Mouse (Mus musculus) adrenal gland, postnatal 0 days (tissue): ENCODE measurements around the gene Ctdsp1. TPM values are rescaled to one million over a fixed set of nuclear protein-coding genes. Genes with fewer than 3 reads are reported as not detected.

Source experiments
- microRNA-seq: library from miRNA; unstranded; fragments of <30 nt; microRNA quantifications from one replicate; pipeline ENCODE4, GENCODE M21; 2016; ENCODE audit warnings: borderline replicate concordance; ENCODE audit not compliant: insufficient number of aligned reads
- polyA plus RNA-seq: library from polyadenylated mRNA; unstranded; fragments of >200 nt; fragmentation: Nextera tagmentation; extraction: Ambion mirVana; gene quantifications from 2 replicates; pipeline ENCODE4 v1.2.1, GENCODE M21; 2015

Ctdsp1 gene
- polyA plus RNA-seq = 46.5 and 55.3 TPM in 2 replicates

DNA sequence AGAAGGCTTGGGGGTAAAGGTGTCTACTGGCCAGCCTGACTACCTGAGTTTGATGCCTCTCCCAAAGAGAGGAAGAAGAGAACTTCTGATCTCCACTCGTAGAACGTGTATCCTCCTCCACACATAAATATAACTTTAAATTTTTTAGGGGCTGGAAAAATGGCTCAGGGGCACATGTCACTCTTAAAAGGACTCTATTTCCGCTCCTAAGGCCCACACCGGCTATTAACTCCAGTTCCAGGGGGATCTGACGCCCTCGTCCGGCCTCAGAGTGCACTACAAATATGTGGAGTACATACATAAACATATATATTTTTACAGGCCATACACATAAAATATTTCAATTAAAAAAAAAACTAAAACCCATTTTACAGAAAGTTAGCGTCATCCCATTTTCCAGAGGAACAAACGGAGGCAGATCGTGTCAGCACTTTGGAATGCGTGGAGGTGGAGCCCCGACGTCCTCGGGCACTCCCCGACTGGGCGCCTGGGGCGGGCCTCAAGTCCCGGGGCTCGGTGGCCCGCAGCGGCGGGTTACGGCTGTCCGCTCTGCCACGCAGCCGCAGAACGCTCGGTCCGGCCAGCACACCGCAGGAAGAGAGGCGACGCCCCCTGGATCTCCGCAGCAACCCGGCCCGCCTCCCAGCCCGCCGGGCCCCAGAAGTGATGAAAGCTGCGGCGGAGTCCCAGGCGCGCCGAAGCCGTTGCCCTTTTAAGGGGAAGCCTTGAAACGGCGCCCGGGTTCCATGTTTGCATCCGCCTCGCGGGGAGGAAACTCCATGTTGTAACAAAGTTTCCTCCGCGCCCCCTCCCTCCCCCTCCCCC is at the start of gene Ctdsp1:
Gene Ctdsp1 (plus strand): TSS at position 586 of the 825 bp plus-strand sequence.

DNA sequence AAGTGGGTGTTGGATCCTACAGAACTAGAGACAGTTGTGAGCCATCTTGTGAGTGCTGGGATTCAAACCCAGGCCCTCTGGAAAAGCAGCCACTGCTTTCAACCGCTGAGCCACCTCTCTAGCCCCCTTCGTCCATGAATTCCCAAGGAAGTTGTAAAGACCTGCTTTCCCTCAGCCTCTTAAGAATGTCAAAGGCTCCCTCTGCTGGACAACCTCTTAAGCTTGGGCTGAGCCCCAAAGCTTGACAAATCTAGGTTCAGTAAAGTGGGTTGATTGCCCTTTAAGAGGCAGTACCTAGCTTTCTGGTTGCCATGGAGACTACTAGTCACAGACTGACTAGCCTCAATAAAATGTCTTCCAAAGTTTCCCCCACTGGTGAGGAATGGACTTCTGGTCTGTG is 29.5 kb upstream of the Ctdsp1 start, which contains the start of gene Catip:
Gene Catip (plus strand): TSS at position 297 of the 400 bp plus-strand sequence.

DNA sequence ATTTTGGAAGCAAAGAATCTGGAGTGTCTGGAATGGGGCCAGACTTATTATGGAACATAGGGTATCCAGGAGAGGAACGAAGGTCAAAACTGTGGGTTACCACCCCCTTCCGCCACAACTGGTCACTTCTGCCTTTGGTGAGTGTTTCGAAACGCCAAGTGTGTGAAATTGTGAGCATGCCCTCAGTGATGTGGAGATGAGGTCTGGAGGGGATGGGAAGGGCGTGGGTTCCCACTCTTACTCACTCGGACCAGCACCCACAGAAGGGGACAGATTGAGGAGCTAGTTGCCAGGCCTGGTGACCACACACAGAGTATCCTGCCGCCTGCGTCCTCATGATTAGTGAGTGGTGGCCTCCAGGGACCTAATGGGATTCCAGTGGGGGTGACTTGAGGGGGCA is 16.3 kb upstream of the Ctdsp1 start, which contains the start of gene Slc11a1:
Gene Slc11a1 (plus strand): TSS at position 216 of the 400 bp plus-strand sequence.

DNA sequence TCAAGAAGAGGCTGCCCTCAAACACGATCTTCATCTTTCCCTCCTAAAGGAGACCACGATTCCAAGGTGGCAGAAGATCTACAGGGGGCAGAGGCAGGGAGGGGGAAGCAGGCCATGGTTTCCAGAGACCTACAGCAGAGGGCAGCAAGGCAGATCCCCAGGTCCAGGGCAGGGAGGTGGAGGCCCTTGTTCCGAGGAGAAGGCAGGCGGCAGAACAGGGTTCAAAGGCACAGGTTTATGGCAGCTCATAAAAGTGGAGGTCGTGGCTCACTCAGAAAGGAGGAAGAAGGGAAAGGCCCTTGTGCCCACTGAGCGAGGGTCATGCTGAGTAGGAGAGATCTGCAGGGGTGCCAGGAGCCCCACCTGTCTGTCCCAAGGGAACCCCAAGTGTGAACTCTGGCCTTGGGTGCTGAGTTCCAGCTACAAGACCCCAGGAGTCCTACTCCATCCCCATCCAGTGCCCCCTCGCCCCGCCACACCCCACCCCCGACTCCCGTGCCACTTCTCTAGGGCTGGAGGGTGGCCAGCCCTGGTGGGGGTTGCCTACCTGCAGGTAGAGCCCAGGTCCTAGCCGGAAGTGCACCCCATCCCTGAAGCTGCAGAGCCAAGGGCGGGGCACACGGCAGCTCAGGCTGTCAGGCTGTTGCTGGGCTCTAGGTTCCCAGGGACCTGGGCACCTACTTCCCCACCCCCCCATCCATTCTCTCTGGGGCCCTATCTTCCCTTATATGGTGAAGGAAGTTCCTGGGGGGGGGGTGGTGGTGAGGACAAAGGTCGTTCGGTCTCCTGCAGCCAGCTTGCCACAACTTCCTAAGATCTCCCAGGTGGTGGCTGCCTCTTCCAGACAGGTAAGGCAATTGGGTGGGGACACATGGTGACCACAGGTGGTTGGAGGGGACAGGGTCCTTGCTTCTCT is 17.5 kb downstream of the Ctdsp1 start, which contains the start of gene Vil1:
Gene Vil1 (plus strand): TSS at position 788 of the 916 bp plus-strand sequence.

Small RNA genes lying within 50 kb of the gene (microRNA-seq; reads per million reads assigned to microRNA genes)
- gene Mir26b = 32,487 reads per million, percentile 97 among the genes with 10 or more reads in this experiment

Other genes starting within 250 kb of the Ctdsp1 start
- gene Cxcr2, start 237.5 kb upstream of the Ctdsp1 start, polyA plus RNA-seq = 0.35 and 0.47 TPM in 2 replicates
- gene Cxcr1, start 196.9 kb upstream of the Ctdsp1 start, polyA plus RNA-seq = not detected in 2 replicates
- 298 and 366 TPM in 2 replicates for gene Arpc2, start 155.4 kb upstream of the Ctdsp1 start, polyA plus RNA-seq
- gene Gpbar1, start 113.0 kb upstream of the Ctdsp1 start, polyA plus RNA-seq = 0.62 and 0.69 TPM in 2 replicates
- gene Aamp, start 106.8 kb upstream of the Ctdsp1 start, polyA plus RNA-seq = 163 and 251 TPM in 2 replicates
- 116 and 139 TPM in 2 replicates for gene Pnkd, start 106.6 kb upstream of the Ctdsp1 start, polyA plus RNA-seq
- gene Tmbim1, start 85.9 kb upstream of the Ctdsp1 start, polyA plus RNA-seq = 44.2 and 66.5 TPM in 2 replicates
- gene Catip, start 29.4 kb upstream of the Ctdsp1 start, polyA plus RNA-seq = 0.16 and 0.52 TPM in 2 replicates
- 9.2 and 14.0 TPM in 2 replicates for gene Slc11a1, start 16.3 kb upstream of the Ctdsp1 start, polyA plus RNA-seq
- gene Vil1, start 17.9 kb downstream of the Ctdsp1 start, polyA plus RNA-seq = 0.35 and 0.50 TPM in 2 replicates
- gene Cnot9, start 114.5 kb downstream of the Ctdsp1 start, polyA plus RNA-seq = 21.9 and 26.8 TPM in 2 replicates
- gene Plcd4, start 151.4 kb downstream of the Ctdsp1 start, polyA plus RNA-seq = 0.54 and 0.57 TPM in 2 replicates
- gene Usp37, start 152.8 kb downstream of the Ctdsp1 start, polyA plus RNA-seq = 8.0 and 10.9 TPM in 2 replicates
- gene Zfp142, start 196.7 kb downstream of the Ctdsp1 start, polyA plus RNA-seq = 2.9 TPM in 2 replicates
- 8.4 and 16.0 TPM in 2 replicates for gene Bcs1l, start 196.8 kb downstream of the Ctdsp1 start, polyA plus RNA-seq
- 25.3 and 33.0 TPM in 2 replicates for gene Rnf25, start 209.9 kb downstream of the Ctdsp1 start, polyA plus RNA-seq
- gene Stk36, start 209.9 kb downstream of the Ctdsp1 start, polyA plus RNA-seq = 4.7 and 4.8 TPM in 2 replicates